ENCODE assay signal across 8 mouse cellular contexts in the genomic region with DNA sequence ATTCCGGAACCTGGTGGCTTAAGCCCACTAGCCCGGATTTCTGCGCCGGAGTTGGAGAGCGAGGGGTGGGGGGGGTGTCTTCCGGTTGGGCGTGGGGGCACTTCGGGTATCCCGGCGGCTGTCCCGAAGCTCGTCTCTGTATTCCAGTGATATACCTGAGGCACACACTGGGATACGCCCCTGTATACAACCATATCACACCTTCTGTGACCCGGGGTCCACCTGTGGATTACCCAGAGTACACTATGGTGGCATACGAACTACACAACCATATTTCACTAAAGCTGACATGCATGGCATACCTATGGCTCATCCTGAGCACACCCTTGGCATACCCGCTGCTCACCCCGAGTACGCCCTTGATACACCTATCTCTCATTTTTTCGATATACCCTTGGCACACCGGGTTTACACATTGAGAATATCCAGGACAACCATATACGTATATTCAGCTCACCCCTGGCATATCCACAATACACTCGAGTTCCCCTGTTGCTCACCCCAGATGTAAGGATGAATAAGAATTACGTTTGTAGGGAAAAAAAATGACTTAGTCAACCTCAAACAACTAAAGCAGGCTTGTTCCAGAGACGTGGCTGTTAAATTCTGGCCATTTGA. TPM values are rescaled to one million over a fixed set of nuclear protein-coding genes. Genes with fewer than 3 reads are reported as not detected.
DNase-seq lines count a peak whose midpoint lies in the region; ATAC-seq and TF ChIP-seq lines count a peak whose summit lies in the region.

No protein-coding gene starts in this region.

- H3K9me3 ChIP-seq in heart, postnatal 0 days (replicated peaks; ENCODE audit: control insufficient read depth, low read length): no peaks in the 10 kb centered on the region
- H3K9me3 ChIP-seq in forebrain, embryonic 14.5 days (replicated peaks; ENCODE audit: control insufficient read depth, low read length): no peaks in the 10 kb centered on the region
- H3K9me3 ChIP-seq in midbrain, embryonic 10.5 days (replicated peaks): no peaks in the 10 kb centered on the region

- H3K27me3 ChIP-seq in heart, postnatal 0 days (ENCODE audit: control insufficient read depth, insufficient read depth, low read length): no peaks in the 10 kb centered on the region
- no peaks in the 10 kb centered on the region for H3K27me3 ChIP-seq in forebrain, embryonic 14.5 days (replicated peaks; ENCODE audit: control insufficient read depth, insufficient read depth, low read length)
- H3K27me3 ChIP-seq in midbrain, embryonic 10.5 days (ENCODE audit: low read depth, poor library complexity, severe bottlenecking): no peaks in the 10 kb centered on the region

- peak; percentile 0; the same call in 1 of the 2 replicates for ATAC-seq in heart, postnatal 0 days (ENCODE audit: insufficient read depth, low read depth)
- peak; percentile 18; the same call in 1 of the 2 replicates for ATAC-seq in forebrain, embryonic 14.5 days

- peak overlapping the region; percentile 93 for H3K9ac ChIP-seq in heart, postnatal 0 days (replicated peaks; ENCODE audit: low read depth, low read length)
- peak overlapping the region; percentile 90 for H3K9ac ChIP-seq in forebrain, embryonic 14.5 days (ENCODE audit: low read length)

- peaks cover 14% of the 10 kb centered on the region for H3K36me3 ChIP-seq in heart, postnatal 0 days (replicated peaks; ENCODE audit: control insufficient read depth, insufficient read depth, low read length)
- peaks cover 18% of the 10 kb centered on the region for H3K36me3 ChIP-seq in forebrain, embryonic 14.5 days (ENCODE audit: control insufficient read depth, insufficient read depth, low read length)
- H3K36me3 ChIP-seq in midbrain, embryonic 10.5 days: peaks cover 33% of the 10 kb centered on the region

- peak overlapping the region; percentile 100 for H3K27ac ChIP-seq in heart, postnatal 0 days (ENCODE audit: low read depth)
- H3K27ac ChIP-seq in forebrain, embryonic 14.5 days (ENCODE audit: low read depth, low read length): peak overlapping the region; percentile 99
- H3K27ac ChIP-seq in midbrain, embryonic 10.5 days (replicated peaks): peak overlapping the region; percentile 99

- H3K4me2 ChIP-seq in heart, postnatal 0 days (ENCODE audit: low read depth, low read length): peak overlapping the region; percentile 94
- peak overlapping the region; percentile 69 for H3K4me2 ChIP-seq in forebrain, embryonic 14.5 days (ENCODE audit: low read length)

- no peak for TF ChIP-seq CTCF in heart, postnatal 0 days (IDR thresholded peaks at IDR 0.05; ENCODE audit: low read depth)

- H3K4me3 ChIP-seq in heart, postnatal 0 days (ENCODE audit: low read depth, low read length): peak overlapping the region; percentile 71
- peak overlapping the region; percentile 66 for H3K4me3 ChIP-seq in forebrain, embryonic 14.5 days (ENCODE audit: low read depth, low read length)
- peak overlapping the region; percentile 77 for H3K4me3 ChIP-seq in midbrain, embryonic 10.5 days

- DNase-seq in heart, postnatal 0 days (ENCODE audit: low spot score): peak; percentile 11
- no peak for DNase-seq in heart, postnatal 14 days
- DNase-seq in MEL-GATA-1-ER (ENCODE audit: extremely low read depth, low read depth): peak; percentile 23
- DNase-seq in forebrain, embryonic 14.5 days (ENCODE audit: low spot score): peak; percentile 16
- DNase-seq in midbrain, embryonic 10.5 days (ENCODE audit: low spot score): no peak
- DNase-seq in urinary bladder, adult 2 months (ENCODE audit: low spot score): no peak
- DNase-seq in left cerebral cortex, postnatal 36 days (ENCODE audit: low spot score in 2 of 2): no peak
- DNase-seq in lung, postnatal 4 days: no peak

- H3K4me1 ChIP-seq in heart, postnatal 0 days (ENCODE audit: control insufficient read depth, insufficient read depth): peaks cover 21% of the 10 kb centered on the region
- H3K4me1 ChIP-seq in forebrain, embryonic 14.5 days (ENCODE audit: control insufficient read depth, insufficient read depth, low read length): peaks cover 23% of the 10 kb centered on the region
- peaks cover 46% of the 10 kb centered on the region for H3K4me1 ChIP-seq in midbrain, embryonic 10.5 days

- intact Hi-C loops in heart, postnatal 14 days (cut with DNase I): no loop called here
- intact Hi-C loops in left cerebral cortex, postnatal 36 days (cut with DNase I): loop anchor here (5.0 kb wide), 1 partner anchor 64 kb away; a partner anchor contains a TSS

- no peak for TF ChIP-seq EP300 in heart, postnatal 0 days (IDR thresholded peaks at IDR 0.05; ENCODE audit: low read depth)

- WGBS in heart, postnatal 0 days: 17% methylated on average over 24 of the region's 24 CpGs
- 16% methylated on average over 24 of the region's 24 CpGs for WGBS in forebrain, embryonic 14.5 days
- WGBS in midbrain, embryonic 10.5 days: 19% methylated on average over 24 of the region's 24 CpGs

RNA-seq across cellular contexts. Expression of a gene that starts 0.9 kb away (rescaled TPM):
- 23.6 and 33.0 TPM in 2 replicates for total RNA-seq in heart, postnatal 0 days (2014; rRNA removed; ENCODE audit: low replicate concordance)
- 29.8 and 29.9 TPM in 2 replicates for polyA plus RNA-seq in heart, postnatal 0 days (2015; fragmentation: Nextera tagmentation; extraction: Ambion mirVana)
- 10 to 100 TPM; 13.6 to 16.1 TPM for total RNA-seq in heart, postnatal 14 days (2021)
- 39.1 and 41.0 TPM in 2 replicates for polyA plus RNA-seq in forebrain, embryonic 14.5 days (2014; fragmentation: Nextera tagmentation; extraction: Ambion mirVana)
- polyA plus RNA-seq in midbrain, embryonic 10.5 days (2016; fragmentation: Nextera tagmentation; extraction: Ambion mirVana): 52.2 and 58.1 TPM in 2 replicates
- polyA plus RNA-seq in urinary bladder, adult 2 months (2012; rRNA removed): 34.1 and 42.5 TPM in 2 replicates
- total RNA-seq in left cerebral cortex, postnatal 36 days (2021): 10 to 100 TPM; 30.5 to 34.9 TPM

RNA-seq across cellular contexts. Expression of a gene that starts 1.0 kb away (rescaled TPM):
- total RNA-seq in heart, postnatal 0 days (2014; rRNA removed; ENCODE audit: low replicate concordance): 26.4 and 30.6 TPM in 2 replicates
- 21.2 and 22.0 TPM in 2 replicates for polyA plus RNA-seq in heart, postnatal 0 days (2015; fragmentation: Nextera tagmentation; extraction: Ambion mirVana)
- total RNA-seq in heart, postnatal 14 days (2021): 10 to 100 TPM; 20.0 to 22.1 TPM
- polyA plus RNA-seq in forebrain, embryonic 14.5 days (2014; fragmentation: Nextera tagmentation; extraction: Ambion mirVana): 118 and 143 TPM in 2 replicates
- polyA plus RNA-seq in midbrain, embryonic 10.5 days (2016; fragmentation: Nextera tagmentation; extraction: Ambion mirVana): 57.4 and 67.2 TPM in 2 replicates
- polyA plus RNA-seq in urinary bladder, adult 2 months (2012; rRNA removed): 14.6 and 22.8 TPM in 2 replicates
- 10 to 100 TPM; 67.3 to 72.5 TPM for total RNA-seq in left cerebral cortex, postnatal 36 days (2021)

RNA-seq across cellular contexts. Expression of a gene that starts 10.2 kb away (rescaled TPM):
- total RNA-seq in heart, postnatal 0 days (2014; rRNA removed; ENCODE audit: low replicate concordance): 2.7 and 8.9 TPM in 2 replicates
- 0.67 and 0.69 TPM in 2 replicates for polyA plus RNA-seq in heart, postnatal 0 days (2015; fragmentation: Nextera tagmentation; extraction: Ambion mirVana)
- total RNA-seq in heart, postnatal 14 days (2021): 1 to 10 TPM; 2.7 to 3.0 TPM
- 0.25 and 0.67 TPM in 2 replicates for polyA plus RNA-seq in forebrain, embryonic 14.5 days (2014; fragmentation: Nextera tagmentation; extraction: Ambion mirVana)
- 3.4 and 3.8 TPM in 2 replicates for polyA plus RNA-seq in midbrain, embryonic 10.5 days (2016; fragmentation: Nextera tagmentation; extraction: Ambion mirVana)
- polyA plus RNA-seq in urinary bladder, adult 2 months (2012; rRNA removed): 79.7 and 109 TPM in 2 replicates
- total RNA-seq in left cerebral cortex, postnatal 36 days (2021): 1 to 10 TPM; 4.7 to 5.9 TPM

RNA-seq across cellular contexts. Expression of a gene that starts 36.7 kb away (rescaled TPM):
- total RNA-seq in heart, postnatal 0 days (2014; rRNA removed; ENCODE audit: low replicate concordance): not detected in 2 replicates
- polyA plus RNA-seq in heart, postnatal 0 days (2015; fragmentation: Nextera tagmentation; extraction: Ambion mirVana): 0.07 TPM in 1 of 2 replicates, not detected in the other
- not detected for total RNA-seq in heart, postnatal 14 days (2021)
- 0.37 and 0.68 TPM in 2 replicates for polyA plus RNA-seq in forebrain, embryonic 14.5 days (2014; fragmentation: Nextera tagmentation; extraction: Ambion mirVana)
- polyA plus RNA-seq in midbrain, embryonic 10.5 days (2016; fragmentation: Nextera tagmentation; extraction: Ambion mirVana): 0.32 and 0.62 TPM in 2 replicates
- 0.06 and 0.21 TPM in 2 replicates for polyA plus RNA-seq in urinary bladder, adult 2 months (2012; rRNA removed)
- under 1 TPM; 0.17 to 0.39 TPM for total RNA-seq in left cerebral cortex, postnatal 36 days (2021)

RNA-seq across cellular contexts. Expression of a gene that starts 49.5 kb away (rescaled TPM):
- total RNA-seq in heart, postnatal 0 days (2014; rRNA removed; ENCODE audit: low replicate concordance): not detected in 2 replicates
- 1.0 and 1.6 TPM in 2 replicates for polyA plus RNA-seq in heart, postnatal 0 days (2015; fragmentation: Nextera tagmentation; extraction: Ambion mirVana)
- not detected for total RNA-seq in heart, postnatal 14 days (2021)
- 1.5 and 2.6 TPM in 2 replicates for polyA plus RNA-seq in forebrain, embryonic 14.5 days (2014; fragmentation: Nextera tagmentation; extraction: Ambion mirVana)
- 0.79 and 2.4 TPM in 2 replicates for polyA plus RNA-seq in midbrain, embryonic 10.5 days (2016; fragmentation: Nextera tagmentation; extraction: Ambion mirVana)
- polyA plus RNA-seq in urinary bladder, adult 2 months (2012; rRNA removed): 0.41 and 1.3 TPM in 2 replicates
- not detected for total RNA-seq in left cerebral cortex, postnatal 36 days (2021)

Comparison
In these comparisons a context has a peak if more than half of its experiments do, and no peak if none do; other contexts are left out.
1. DNase-seq: peak in heart, postnatal 0 days (single experiment), MEL-GATA-1-ER (single experiment) and forebrain, embryonic 14.5 days (single experiment); none in heart, postnatal 14 days (0 of 2), midbrain, embryonic 10.5 days (single experiment), urinary bladder, adult 2 months (single experiment), left cerebral cortex, postnatal 36 days (0 of 2) and lung, postnatal 4 days (0 of 2).
2. RNA of a gene that starts 10.2 kb away (polyA plus RNA-seq): 79.7 to 109 TPM in urinary bladder, adult 2 months; 3.4 to 3.8 TPM in midbrain, embryonic 10.5 days, 0.25 to 0.67 TPM in forebrain, embryonic 14.5 days and 0.67 to 0.69 TPM in heart, postnatal 0 days; every median in the first group is over 10 times any median in the second.
3. Peak in every context shown above with its lines, with median percentiles within 50 percentile points of each other: H3K27ac ChIP-seq and H3K4me3 ChIP-seq.